Mouse (Mus musculus): Measurements from ENCODE around the gene Arhgap18.

Gene Arhgap18

GRCm38 (mm10) chr10:26827315-26827714 lies 74.1 kb downstream of the Arhgap18 start:
- no peak for DNase-seq (ENCODE audit: extremely low spot score, low read depth, low spot score)

- no peak for DNase-seq (ENCODE audit: extremely low spot score, low read depth, low spot score)
Observed at GRCm38 (mm10) chr10:26828412-26829137, 75.4 kb downstream of the Arhgap18 start.

GRCm38 (mm10) chr10:26832068-26832467 lies 78.8 kb downstream of the Arhgap18 start:
- no peak for DNase-seq (ENCODE audit: extremely low spot score, low read depth, low spot score)

- no peak for DNase-seq (ENCODE audit: extremely low spot score, low read depth, low spot score)
Observed at GRCm38 (mm10) chr10:26832669-26833249, 79.5 kb downstream of the Arhgap18 start.

- no peak for DNase-seq (ENCODE audit: extremely low spot score, low read depth, low spot score)
Observed at GRCm38 (mm10) chr10:26833393-26833792, 80.2 kb downstream of the Arhgap18 start.

- DNase-seq (ENCODE audit: extremely low spot score, low read depth, low spot score): no peak
Observed at GRCm38 (mm10) chr10:26849311-26849710, 96.1 kb downstream of the Arhgap18 start.

GRCm38 (mm10) chr10:26849854-26850253 lies 96.6 kb downstream of the Arhgap18 start:
- no peak for DNase-seq (ENCODE audit: extremely low spot score, low read depth, low spot score)

- DNase-seq (ENCODE audit: extremely low spot score, low read depth, low spot score): no peak
Observed at GRCm38 (mm10) chr10:26854556-26855100, 101.4 kb downstream of the Arhgap18 start.

GRCm38 (mm10) chr10:26855851-26856535 lies 102.8 kb downstream of the Arhgap18 start:
- no peak for DNase-seq (ENCODE audit: extremely low spot score, low read depth, low spot score)

GRCm38 (mm10) chr10:26857583-26857982 lies 104.4 kb downstream of the Arhgap18 start:
- no peak for DNase-seq (ENCODE audit: extremely low spot score, low read depth, low spot score)

GRCm38 (mm10) chr10:26858537-26858936 lies 105.3 kb downstream of the Arhgap18 start:
- DNase-seq (ENCODE audit: extremely low spot score, low read depth, low spot score): no peak

- no peak for DNase-seq (ENCODE audit: extremely low spot score, low read depth, low spot score)
Observed at GRCm38 (mm10) chr10:26861231-26861630, 108.0 kb downstream of the Arhgap18 start.

- no peak for DNase-seq (ENCODE audit: extremely low spot score, low read depth, low spot score)
Observed at GRCm38 (mm10) chr10:26862207-26862606, 109.0 kb downstream of the Arhgap18 start.

GRCm38 (mm10) chr10:26863982-26864381 lies 110.8 kb downstream of the Arhgap18 start:
- no peak for DNase-seq (ENCODE audit: extremely low spot score, low read depth, low spot score)

GRCm38 (mm10) chr10:26870802-26871201 lies 117.6 kb downstream of the Arhgap18 start:
- no peak for DNase-seq (ENCODE audit: extremely low spot score, low read depth, low spot score)

- DNase-seq (ENCODE audit: extremely low spot score, low read depth, low spot score): no peak
Observed at GRCm38 (mm10) chr10:26877309-26877708, 124.1 kb downstream of the Arhgap18 start.

GRCm38 (mm10) chr10:26878924-26879600 lies 125.8 kb downstream of the Arhgap18 start:
- no peak for DNase-seq (ENCODE audit: extremely low spot score, low read depth, low spot score)

- DNase-seq (ENCODE audit: extremely low spot score, low read depth, low spot score): no peak
Observed at GRCm38 (mm10) chr10:26884949-26885348, 131.7 kb downstream of the Arhgap18 start.

GRCm38 (mm10) chr10:26889226-26889625 lies 136.0 kb downstream of the Arhgap18 start:
- DNase-seq (ENCODE audit: extremely low spot score, low read depth, low spot score): no peak

- DNase-seq (ENCODE audit: extremely low spot score, low read depth, low spot score): no peak
Observed at GRCm38 (mm10) chr10:26889754-26890153, 136.5 kb downstream of the Arhgap18 start.

- peak; percentile 75 for DNase-seq (ENCODE audit: extremely low spot score, low read depth, low spot score)
Observed at GRCm38 (mm10) chr10:26890269-26890955, 137.2 kb downstream of the Arhgap18 start.

Data from hindlimb bud, embryonic 11.5 days (tissue).